Mouse (Mus musculus) thymus, postnatal 36 days (tissue): ENCODE data around the gene Hist1h3d.
"Not testable (repeated sequence)": the region's sequence is repeated elsewhere in the genome, so short reads cannot be mapped to it uniquely, and the experiment has no call there.

ENCODE experiments used
- DNase-seq, 2 experiments: peaks; one replicate each; pipeline ENCODE4 v3.0.0; 2022; ENCODE audit warnings: mixed read lengths in 2 of 2

Gene Hist1h3d

DNA sequence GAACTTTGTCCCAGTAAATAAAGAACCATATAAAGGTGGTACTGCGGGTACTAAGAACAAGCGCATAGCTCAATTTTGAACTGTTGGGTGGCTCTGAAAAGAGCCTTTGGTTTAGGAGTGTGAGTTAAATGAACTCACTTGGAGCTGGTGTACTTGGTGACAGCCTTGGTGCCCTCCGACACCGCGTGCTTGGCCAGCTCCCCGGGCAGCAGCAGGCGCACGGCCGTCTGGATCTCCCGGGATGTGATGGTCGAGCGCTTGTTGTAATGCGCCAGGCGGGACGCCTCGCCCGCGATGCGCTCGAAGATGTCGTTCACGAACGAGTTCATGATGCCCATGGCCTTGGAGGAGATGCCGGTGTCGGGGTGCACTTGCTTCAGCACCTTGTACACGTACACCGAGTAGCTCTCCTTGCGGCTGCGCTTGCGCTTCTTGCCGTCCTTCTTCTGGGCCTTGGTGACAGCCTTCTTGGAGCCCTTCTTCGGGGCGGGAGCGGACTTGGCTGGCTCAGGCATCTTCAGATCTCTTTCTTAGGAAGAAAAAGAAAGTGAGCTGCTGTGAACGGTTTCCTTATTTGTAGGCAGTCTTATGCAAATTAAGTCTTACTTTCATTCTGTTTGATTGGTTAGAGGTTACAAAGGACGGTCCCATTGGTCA, 10.0 kb downstream of the Hist1h3d start:
- peak; percentile 75 to 84 for DNase-seq

GRCm38 (mm10) chr13:23586099-23586939, 10.8 kb downstream of the Hist1h3d start:
- peak in 1 of 2 experiments; percentile 13 for DNase-seq

DNA sequence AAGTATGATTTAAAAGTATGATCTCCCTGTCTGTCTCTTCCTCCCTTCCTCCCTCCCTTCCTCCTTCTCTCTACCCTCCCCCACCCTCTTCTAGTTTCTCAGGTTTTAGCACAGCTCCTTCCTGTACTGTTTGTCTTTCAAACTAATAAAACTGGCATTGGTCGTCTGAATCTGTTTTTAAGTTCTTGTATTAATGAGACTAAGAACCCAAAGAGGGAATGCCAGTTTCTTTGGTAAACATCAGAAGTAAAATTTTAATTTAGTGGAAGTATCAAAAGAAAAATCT, 11.3 kb downstream of the Hist1h3d start:
- no peak for DNase-seq

- DNase-seq: no peak
Measured at GRCm38 (mm10) chr13:23591206-23591605, 15.6 kb downstream of the Hist1h3d start.

DNA sequence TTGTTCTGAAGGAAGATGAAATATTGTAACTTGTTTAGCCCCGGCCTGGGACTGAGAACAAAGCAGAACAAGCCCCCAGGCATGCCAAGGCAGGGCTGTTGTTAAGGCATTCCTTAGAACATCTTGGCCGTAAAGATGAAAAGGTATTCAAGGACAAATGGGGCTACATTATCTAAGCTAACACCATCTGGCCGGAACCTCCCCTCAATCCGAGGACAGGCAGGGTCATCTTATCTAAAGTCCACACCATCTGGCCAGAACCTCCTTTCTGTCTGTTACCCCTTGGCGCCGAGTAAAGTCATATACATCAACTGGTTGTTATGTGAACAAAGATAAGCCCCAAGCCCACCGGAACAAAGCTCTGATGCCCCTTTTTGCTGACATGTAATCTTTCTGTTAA, 16.3 kb downstream of the Hist1h3d start:
- DNase-seq: not testable (repeated sequence)

DNA sequence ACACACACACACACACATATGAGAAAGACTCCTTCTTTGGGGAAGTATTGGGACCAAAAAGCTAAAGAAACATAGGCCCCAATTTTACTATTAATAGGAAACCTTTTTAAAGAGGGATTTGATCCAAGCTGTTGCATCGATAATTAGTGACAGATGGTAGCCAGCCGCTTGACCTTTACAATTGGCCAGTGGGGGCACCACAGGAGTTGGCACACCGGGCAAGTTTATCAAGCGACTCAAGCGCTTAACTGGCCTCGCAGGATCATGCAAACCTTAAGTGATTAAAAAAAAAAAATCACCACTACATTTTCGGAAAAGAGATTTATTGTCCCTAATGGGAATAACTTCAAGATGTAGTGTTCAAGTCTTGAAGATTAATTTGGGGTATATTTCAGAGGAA, 17.1 kb downstream of the Hist1h3d start:
- DNase-seq: no peak

DNA sequence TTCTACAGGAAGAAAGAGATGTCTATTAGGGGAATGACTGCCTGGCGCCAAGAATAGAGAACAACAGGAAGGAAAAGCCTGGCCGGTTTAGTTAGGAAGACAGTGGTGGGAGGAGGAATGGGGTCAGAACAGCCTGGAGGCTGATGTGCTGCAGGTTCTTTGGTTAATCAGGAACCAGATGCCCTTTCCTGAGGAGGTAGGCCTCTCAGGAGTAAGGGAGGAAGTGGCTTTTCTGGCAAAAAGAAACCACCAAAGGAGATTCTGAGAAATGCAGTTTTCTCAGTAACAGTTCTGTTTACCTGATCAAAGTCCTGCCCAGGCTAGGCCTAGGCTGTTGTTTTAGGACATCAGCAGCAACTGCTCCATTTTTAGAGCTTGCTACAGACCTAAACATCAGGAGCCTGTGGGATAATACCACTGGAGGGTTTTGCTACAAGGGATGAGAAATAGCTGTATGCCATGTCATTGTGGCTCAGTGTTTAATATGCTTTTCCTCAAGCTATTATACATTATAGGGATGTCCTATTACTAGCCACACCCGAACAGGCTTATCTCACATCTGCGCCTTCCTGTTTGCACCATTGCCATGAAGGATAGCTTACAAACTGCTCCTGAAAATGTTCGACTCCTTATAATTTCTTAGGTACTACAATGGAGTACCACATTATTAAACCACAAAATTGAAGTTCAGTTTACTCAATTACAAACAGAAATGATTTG, 17.6 kb downstream of the Hist1h3d start:
- no peak for DNase-seq

DNA sequence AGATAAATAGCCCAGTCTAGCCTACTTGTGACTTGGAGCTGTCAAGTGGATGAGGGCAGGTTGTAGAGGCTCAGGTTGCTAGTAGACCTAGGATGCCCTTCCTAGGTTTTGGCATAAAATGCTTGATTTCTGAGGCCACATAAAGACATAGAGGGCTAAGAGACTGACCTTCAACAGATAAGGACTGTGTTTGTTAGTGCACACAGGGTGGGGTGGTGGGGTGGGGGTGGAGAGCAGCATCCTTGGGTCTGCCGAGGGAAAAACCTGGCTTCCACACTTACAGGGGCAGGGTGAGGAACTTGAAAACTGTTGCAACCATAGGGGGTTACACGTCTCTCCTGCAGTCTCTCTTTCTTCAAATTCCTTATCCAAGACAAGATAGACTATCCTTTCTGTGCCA, 19.6 kb downstream of the Hist1h3d start:
- no peak for DNase-seq

GRCm38 (mm10) chr13:23595622-23596372, 20.2 kb downstream of the Hist1h3d start:
- DNase-seq: no peak

DNA sequence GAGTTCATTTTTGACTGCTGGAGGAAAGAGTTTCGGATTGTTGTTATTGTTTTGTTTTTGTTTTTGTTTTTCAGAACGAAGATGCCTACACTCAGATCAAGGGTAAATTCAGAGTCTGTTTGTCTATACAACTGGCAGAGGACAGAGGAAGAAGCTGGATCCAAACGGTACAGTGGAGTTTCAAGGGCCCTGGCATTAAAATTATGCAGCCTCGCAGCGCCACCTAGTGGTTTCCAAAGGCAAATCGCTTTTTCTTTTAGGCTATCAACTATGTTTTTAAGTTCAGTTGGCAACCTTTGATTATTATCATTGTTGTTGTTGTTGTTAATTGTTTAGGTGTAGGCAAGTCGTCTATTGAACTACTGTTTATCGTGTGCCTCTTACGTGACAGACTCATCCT, 22.4 kb downstream of the Hist1h3d start:
- peak; percentile 71 to 75 for DNase-seq

DNA sequence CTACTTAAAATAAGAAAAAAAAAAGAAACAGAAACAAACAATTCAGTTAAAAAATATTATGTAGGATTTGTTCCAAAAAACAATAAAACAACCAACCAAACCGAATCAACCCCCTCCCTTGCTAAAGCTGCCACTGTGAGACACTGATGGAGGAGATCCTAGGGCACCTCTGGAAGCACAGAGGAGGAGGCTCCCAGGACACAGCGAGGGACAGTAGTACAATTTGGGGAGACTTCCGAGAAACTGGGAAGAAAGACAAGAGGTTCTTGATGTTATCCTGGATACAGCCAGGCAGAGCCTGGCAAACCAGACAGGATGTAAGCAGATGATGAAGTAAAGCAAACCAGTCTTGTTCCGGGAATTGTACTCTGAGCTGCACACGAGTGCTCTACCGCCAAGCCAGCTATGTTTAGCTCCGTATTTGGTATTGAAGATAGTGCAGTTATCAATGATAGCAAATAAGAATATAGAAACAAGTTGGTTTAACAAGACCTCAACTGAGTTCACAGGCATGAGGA, 27.7 kb downstream of the Hist1h3d start:
- no peak for DNase-seq

- DNase-seq: no peak
Measured at GRCm38 (mm10) chr13:23604452-23604851, 28.9 kb downstream of the Hist1h3d start.

DNA sequence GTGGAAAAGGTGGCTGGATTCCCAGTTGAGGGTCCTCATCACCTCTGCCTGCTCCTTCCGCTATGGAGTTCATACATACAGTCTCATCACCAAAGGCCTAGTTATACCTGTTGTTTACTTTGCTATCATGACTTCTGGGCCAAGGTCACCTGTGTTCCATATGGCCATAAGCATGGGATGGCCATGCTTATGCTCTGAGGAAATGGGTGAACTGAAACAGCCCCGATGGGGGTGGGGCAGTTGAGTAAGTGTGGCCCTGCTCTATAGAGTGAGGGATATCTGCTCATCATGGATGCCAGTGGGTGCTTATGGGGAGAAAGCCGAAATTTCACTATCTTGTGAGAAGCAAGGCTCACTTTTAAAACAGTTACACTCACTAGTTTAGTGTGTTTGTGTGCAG, 29.5 kb downstream of the Hist1h3d start:
- no peak for DNase-seq

DNA sequence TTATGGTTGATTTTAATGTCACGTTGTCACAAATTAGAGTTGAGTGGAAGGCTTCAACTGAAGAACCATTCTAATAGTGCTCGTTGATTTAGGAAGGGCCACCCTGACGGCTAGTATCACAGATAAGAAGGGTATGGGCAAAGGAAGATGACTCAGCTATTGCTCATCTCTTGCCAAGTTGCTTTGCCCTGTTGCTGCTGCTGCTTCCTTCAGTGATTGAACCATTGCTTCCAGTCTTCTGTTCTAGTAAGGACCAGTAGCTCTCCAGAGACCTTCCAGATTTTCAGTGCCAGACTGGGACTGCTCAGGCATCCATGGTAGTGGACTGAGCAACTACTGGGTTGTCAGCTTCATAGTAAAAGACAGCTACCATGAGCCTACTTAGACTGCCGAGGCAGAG, 33.6 kb downstream of the Hist1h3d start:
- no peak for DNase-seq

DNA sequence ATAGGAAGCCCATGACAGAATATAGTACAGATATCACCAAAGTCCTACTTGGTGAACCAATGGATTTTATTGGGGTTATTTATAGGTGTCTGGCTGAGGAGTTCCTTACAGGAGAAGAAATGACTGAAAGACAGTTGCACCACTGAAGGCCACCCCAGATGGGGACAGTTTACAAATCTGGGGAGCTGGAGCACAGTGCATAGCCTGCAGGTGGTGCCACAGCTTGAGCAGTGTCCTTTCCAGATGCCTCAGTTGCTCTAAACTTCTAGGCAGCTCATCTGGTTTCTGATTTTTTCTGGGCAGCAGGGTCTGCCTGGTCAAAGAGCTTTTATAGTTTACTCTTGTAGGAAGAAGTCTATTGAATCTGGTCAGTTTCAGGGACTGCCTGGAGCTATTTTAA, 34.3 kb downstream of the Hist1h3d start:
- DNase-seq: no peak

- no peak for DNase-seq
Measured at GRCm38 (mm10) chr13:23610393-23610792, 34.8 kb downstream of the Hist1h3d start.

DNA sequence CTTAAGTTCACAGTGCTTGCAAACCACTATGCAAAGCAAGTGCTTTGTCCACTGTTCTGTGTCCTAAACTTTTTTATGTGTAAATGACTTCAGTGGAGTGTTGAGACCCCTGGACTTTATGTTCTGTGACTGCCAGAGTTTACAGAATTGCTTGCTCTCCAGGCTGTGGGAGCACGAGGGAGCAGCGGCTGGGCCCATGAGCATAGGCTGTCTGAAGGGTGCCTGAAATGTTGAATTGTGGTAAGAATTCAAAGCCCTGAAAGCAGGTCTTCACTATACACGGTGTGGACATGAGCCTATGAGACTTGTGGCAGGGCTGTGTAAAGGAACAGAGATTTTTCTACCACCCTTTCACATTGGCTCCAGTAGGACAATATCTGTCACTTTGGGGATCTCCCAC, 36.1 kb downstream of the Hist1h3d start:
- no peak for DNase-seq

DNA sequence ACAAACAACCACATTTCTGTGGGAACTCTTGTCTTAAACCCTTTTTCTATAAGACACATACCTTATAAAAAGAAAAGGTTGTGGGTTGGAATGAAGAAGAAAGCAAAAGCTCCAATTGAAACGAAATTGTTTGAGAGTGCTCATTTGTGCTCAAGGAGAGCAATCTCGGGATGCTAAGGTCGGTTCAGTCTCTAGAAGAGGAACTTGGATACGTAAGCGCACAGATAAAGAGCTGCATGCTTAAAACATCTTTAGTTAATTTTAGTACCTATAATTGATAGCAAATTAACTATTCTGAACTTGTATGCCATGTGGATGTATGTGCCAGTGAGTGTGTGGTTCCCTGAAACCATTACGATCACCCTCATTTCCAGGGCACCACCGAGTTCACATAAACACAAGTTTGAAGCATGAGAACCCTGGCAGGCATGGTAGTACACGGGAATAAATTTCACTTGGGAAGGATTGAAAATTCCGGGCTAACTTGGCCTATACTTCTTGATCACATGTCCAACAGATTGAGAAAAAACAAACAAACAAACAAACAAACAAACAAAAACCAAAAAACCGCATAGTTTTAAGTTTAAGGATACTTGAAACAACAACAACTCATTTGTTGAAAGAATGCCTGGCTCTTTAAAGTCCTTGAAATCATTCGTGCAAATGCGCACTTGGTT, 44.6 kb downstream of the Hist1h3d start:
- no peak for DNase-seq

- peak; percentile 50 to 61 for DNase-seq
Measured at GRCm38 (mm10) chr13:23620733-23621531, 45.4 kb downstream of the Hist1h3d start, which contains the start of gene Hist1h2be. Gene Hist1h2be, minus strand, starts transcription at chr13:23621124.

DNA sequence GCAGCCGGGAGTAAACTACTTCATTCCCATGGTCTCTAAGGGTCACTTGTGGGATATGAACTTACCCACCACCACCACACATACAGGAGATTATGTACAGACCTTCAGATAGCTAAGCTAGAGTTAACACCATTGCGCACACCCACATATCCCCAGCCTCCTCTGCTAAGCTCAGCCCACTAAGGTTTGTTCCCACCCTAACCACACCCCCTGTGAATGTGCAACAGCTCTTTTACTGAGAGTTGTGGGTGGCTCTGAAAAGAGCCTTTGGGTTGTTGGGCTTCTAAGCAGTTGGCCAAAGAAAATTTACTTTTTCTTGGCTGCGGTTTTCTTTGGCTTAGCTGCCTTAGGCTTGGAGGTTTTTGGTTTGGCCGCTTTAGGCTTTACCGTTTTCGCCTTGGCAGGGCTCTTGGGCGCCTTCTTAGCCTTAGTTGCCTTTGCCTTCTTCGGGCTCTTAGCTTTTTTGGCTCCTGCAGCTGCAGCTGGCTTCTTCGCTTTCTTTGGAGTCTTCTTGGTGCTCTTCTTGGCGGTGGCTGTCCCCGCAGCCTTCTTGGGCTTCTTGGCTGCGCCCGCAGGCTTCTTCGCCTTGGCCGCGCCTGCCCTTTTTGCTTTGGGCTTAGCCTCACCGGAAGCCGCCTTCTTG, 46.1 kb downstream of the Hist1h3d start:
- DNase-seq: peak; percentile 58 to 75

- peak; percentile 88 to 91 for DNase-seq
Measured at GRCm38 (mm10) chr13:23622175-23622671, 46.7 kb downstream of the Hist1h3d start, which contains the start of gene Hist1h1e. Gene Hist1h1e, minus strand, starts transcription at chr13:23622558.
